Mouse (Mus musculus) retina, adult 2 months (tissue): Measurements from ENCODE around the gene Kynu.

Experiments used
- DNase-seq: peaks from one replicate; pipeline ENCODE4 v3.0.0-alpha.2; 2012; ENCODE audit warnings: low read depth, low spot score

Kynu gene

DNA sequence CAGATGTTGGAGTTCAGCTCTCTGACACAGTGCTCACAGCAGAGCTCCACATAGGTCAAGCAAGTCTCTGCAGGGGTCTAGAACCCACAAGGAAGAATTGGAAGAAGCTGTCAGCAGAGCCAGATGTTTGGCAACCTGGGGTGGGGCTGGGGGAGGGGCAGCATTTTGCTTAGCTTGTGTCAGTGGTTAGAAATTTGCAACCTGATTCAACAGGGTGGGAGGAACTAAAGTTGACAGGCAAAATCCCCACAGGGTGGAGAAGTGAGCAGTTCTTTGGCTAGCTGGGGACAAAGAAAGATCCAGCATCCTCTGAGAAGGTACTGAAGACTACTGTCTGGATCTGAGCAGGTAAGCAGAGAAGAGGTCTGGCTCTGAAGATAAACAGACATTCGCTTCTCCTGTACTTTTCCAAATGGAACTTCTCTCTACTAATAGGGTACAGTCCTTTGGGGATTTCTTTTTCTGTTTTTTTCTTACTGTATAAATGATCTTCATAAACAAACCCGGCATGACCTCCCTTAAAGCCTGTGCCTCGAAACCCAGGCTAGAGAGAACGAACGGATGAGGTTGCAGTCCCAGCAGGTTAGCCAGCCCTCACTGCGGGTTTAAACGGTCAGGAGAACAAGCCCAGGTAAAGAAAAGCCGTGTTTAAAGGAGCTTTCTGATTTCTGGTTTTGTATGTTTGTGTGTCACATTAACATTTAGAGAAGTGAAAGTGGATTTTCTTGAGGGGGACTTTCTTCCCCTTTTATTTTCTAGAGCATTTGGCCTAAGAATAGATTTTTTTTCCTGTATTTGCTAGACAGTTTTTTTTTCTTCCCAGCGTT lies at the start of gene Kynu:
Gene Kynu (plus strand): TSS at position 268 of the 827 bp plus-strand sequence.
- DNase-seq = no peak

DNA sequence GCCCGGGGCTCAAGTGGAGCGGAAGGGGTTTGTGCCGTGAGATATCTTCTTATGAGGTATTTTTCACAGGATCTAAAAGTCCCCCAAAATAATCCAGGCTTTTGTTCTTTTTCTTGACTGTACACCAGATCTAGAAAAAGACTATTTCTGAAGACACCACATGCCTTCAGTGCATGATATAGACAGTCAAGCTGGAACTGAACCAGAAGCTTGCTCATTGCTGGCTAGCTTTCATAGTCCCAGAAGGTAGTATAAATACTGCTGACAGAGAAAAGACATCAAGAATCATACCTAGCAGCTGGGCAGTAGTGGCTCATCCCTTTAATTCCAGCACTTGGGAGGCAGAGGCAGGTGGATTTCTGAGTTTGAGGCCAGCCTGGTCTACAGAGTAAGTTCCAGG lies 48.9 kb upstream of the Kynu start:
- DNase-seq = no peak

DNA sequence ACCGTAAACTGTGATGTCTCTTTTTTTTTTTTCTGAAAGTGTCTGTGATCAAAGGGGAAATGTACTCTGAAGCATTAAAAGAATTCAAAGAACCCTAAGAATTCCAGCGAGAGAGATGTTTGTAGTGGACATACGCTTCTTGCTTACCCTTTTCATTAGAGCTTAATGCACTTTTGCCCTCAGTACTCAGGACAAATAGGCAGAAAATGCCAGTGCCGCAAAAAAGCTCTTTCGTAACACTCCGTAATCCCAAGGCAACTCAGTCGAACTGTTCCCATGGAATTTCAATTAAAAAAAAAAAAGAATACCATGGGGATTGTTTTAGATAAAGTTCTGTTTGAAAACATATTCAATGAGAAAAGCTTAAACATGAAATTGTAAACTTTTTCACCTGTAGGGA lies 41.3 kb upstream of the Kynu start:
- DNase-seq = no peak

DNA sequence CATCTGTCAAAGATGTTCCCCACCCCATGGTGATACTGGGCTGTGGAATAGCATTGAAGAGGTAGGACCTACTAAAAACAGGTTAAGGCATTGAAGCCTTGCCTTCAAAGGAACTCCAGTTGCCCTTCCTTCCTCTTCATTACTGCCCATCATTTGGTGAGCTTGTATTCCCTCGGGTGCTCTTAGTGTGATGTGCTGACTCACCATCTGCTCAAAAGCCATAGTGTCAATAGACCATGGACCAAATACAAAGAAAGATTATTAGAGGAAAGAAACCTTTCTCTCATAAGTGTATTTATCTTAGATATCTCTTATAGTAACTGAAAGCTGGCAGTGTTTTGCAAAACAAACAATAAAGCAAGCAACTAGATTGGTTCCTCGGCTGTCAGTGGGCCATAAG lies 20.7 kb upstream of the Kynu start:
- no peak for DNase-seq

DNA sequence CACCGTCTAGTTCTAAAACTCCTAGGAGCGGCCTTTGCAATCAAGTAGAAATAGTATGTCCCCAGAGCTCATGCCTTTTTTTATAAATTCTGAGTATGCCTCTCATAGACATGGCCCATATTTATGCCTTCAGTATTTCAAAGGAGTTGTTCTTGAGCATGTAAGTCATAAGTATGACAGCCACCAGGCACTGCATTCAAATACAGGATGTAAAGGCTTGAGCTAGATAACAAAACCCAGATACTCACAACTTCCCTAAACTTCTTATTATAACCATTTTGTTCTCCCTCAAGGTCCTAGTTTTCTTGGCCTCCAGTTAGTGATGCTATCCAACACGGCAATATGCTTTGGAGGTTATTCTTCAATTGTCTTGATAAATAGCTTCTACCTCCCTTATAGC lies 12.5 kb upstream of the Kynu start:
- no peak for DNase-seq

DNA sequence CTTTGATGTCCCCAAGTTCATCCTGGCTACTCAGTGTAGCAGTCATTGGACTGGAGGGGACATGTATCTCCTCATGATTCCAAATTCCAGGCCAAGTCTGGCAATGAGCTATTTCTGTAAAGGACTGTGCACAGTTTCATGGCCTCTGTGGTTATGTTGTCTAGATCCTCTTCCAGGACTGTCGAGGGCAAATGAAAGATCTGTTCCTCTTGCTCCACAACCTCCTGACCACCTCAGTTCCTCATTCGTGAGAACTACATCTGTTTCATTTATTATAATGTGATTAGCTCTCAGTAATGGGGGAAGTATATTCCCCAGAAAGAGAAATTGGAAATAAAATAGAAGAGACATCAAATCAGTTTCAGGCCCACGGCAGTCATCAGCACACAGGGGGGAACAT lies 9.5 kb upstream of the Kynu start:
- DNase-seq = no peak

DNA sequence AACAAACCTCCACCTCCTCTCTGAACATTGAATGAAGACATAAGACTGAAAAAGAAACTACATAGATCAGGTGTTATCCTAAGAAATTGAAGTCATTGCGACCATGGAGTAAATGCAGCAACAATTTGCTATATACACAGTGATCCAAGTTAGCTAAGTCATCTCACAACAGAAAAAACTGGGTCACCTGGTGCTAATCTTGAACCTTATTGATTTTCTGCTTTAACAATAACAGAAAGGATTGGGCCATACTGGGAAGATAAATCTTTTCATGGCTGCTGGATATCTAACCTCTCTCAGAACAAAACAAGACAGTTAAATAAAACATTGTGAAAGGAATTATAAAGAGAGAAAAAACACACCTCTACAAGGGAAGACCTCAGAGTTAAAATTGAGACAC lies 8.7 kb upstream of the Kynu start:
- no peak for DNase-seq

DNA sequence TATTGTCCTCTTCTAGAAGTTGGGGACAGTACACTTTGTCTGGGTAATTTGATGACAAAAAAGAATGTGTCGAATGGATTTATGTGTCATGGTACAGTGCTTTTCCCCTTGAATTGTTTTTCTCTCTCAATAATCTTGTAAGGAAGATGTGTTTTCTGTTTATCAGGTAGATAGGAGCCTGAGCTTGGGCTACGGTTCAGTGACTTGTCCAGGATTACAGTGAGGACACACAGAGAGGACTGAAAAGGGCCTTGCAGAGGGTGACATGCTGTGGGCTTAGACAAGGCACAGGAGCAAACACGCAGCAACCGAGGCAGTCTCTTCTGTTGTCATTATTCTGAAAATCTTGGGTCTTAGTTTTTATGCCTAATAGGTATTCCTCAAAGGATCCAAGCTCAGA lies 913 bp upstream of the Kynu start:
- no peak for DNase-seq

DNA sequence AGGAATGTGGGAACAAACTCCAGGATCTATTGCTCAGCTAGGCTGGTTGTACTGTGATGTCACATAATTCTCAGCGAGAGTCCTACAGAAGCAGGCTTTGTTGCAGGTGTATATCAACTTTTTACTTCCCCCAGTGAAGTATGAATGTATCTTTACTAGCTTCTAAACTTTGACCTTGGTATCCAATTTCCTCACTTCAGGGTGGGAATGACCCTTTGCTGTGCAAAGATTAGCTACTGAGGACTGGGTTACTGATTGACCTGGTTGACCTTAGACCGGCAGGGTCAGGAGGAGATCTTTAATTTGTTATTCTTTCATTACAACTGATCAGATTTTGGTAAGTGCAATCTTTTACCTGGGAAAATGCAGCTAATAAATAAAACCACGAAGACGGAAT lies 758 bp downstream of the Kynu start:
- DNase-seq = no peak

DNA sequence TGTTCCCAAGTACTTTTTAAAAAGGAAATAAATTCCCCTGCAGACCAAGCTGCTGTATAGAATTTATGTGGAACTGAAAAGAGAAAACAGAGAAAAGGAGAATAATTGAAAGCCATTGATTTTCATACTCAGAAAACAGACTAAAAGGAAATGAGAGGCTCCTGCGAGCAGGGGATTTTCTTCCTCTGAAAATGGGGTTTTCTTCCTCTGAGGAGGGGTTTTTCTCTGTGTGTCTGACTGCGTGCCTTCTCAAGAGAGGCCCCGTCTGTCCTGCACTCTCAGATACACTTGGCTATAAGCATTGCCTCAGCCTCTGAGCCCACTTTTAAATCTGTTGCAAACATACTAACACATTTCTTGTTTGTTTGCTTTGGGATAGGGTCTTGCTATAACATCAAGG lies 1.9 kb downstream of the Kynu start:
- no peak for DNase-seq

DNA sequence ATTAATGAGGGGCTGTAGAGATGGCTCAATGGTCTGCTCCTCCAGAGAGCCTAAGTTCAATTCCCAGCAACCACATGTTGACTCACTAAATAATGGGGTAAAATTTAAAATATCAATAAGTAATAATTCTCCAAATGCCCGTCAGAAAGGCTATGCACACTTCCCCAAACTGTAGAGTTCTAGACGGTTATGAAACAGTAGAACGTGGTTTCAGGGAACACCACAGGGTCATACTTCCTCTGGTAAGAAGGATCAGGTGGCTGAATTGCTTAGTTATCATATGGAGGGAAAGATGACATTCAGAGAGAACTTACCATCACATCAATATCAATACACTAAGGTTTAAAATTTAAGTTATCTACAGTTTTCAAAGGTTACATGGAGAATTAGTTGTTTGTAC lies 6.1 kb downstream of the Kynu start:
- DNase-seq = no peak

DNA sequence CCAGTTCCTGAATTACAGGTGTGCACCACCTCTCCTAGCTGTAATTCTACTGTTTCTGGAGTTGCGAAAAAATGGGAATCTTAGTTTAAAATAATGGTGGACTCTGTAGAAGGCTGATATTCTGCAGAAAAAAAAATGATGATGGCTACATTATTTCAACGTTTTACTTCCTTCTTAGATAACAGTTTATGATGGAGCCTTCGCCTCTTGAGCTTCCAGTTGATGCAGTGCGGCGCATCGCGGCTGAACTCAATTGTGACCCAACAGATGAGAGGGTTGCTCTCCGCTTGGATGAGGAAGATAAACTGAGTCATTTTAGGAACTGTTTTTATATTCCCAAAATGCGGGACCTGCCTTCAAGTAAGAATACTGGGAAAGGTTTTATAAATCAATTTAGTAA lies 7.7 kb downstream of the Kynu start:
- no peak for DNase-seq

DNA sequence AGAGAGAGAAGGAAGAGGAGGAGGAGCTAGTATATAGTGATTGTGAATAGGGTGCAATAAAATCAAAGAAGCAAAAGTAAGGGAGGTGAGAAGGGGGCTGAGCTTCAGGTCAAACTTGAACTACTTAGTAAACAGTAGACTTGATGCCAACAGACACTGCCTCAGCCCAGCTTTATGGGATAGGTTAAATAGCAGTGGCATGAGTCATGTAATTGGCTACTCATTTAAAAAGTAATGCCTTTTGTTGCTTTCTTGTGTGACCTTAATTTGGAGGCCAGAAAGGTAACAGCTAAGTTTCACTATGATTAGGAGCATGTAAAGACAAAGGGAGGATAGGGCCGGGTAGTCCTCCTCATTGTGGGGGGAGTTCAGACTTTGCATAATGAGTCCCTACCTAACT lies 13.3 kb downstream of the Kynu start:
- DNase-seq = no peak

DNA sequence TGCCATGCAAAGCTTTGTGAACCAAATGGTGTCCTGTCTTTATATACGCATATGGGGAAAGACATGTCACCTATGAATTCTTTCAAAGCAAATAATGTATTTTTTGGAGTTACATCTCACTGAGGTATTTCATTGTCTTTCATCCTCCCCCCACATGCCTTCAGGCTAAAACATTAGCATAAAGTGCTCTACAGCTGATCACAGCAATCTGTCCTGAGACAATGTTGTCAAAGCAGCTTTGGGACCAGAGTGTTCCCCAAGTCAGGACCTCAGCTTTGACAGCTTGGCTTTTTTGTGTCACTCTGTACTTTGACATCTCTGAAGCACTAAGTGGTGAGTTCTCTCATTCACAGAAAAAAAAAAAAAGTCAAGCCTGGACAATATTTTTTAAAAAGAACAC lies 18.4 kb downstream of the Kynu start:
- DNase-seq = no peak

DNA sequence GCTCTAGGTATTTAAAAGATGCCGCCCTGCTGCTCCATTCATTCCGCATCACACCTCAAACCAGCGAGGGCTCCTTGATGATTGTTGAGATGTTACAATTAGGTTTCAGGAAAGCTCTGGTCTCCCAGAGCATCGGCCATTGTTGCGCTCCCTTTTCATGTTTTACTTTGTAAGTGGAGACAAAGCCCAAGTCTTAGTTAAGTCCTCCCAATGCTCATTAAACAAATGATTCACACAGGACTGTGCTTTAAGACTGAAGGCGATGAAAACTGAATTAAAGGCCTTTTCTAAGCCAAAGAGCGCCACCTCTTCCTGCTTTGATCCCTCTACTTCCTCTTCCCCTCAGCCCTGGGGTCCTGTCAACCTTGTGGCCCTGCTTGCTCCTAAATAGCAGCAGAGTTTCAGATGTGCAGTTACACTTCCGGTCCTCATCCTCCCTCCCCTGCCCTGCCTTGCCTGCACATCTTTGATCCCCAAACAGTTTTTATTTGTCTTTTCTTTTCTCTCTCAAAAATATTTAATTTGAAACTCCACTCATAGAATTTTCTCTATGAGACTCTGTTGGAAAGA lies 28.2 kb downstream of the Kynu start:
- no peak for DNase-seq

DNA sequence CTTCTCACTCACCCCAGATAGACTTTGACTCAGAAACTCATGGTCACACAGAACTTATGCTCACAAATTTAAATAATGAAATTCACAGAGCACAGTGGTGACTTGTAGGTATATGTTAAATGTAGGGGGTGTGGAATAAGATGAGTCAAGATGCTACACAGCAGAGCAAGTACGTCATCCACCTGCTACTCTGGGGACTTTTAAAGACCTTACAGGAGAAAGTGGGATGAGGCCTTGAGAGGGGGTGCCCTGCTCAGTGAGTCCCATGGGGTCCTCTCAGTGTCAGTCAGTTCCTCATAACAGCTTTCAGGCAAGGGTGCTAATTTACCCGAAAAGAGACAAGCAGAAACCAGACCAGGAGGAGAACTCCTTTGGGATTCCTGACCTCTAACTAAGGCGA lies 30.4 kb downstream of the Kynu start:
- DNase-seq = no peak

DNA sequence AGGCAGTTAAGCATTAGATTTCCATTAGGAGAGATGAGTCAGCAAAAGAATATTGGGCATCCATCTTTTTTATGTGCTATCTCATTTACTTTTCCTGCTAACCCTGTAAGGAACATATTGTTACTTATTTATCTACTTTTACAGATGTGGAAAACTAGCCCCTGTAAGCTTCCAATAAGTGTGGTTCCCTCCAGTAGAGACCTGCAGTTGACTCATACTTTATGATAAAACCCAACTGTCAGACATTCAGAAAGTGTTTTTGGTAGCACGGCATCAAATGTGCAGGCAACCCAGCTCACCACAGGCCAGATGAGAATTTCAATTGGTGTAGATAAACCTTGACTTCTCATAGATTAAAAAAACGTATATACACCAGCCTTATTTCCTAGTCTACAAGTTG lies 32.7 kb downstream of the Kynu start:
- no peak for DNase-seq

DNA sequence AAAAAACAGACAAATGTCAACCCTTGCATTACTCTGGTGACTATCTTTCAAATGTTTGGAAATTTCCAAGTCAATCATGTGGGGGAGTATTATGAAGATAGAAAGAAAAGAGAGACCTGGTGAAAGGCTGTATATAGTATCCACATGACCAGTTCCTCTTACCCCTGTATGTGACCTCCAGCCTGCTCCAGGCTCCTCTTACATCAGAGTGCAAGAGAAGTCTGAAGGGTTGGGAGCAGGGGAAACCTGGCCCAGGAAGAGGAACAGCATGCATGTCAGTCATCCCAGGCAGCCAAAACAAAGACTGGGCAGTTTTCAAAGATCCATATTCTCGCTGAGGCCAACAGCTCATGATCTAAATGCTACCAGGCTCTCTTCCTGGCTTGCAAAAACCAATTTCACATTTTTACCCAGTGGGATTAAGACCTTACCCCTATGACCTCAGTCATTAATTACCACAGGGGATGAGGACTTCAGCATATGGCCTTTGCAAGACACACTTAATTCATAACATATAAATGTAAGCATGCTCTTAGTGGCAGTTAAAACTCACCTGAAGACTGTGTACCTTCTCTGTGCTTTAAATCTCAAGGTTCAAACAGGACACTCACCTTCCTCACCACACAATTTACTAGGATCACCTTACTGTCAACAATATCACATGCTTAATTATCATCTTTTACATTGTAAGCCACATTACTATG lies 37.0 kb downstream of the Kynu start:
- no peak for DNase-seq

DNA sequence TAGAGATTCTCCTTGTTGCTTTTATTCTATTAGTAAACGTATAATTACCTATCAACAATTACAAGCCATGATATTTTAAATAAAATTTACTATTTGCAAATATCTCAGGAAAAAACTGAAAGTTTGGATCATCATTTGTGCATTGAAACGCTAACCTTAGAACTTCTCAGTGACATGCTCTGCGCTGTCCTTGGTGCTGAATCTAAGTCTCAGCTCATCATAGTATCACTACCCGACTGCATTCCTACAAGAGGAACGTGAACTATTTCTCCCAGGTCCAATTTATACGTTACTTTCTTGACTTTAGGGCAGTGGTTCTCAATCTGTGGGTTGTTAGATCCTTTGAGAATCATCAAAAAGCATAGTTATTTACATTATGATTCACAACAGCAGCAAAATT lies 58.4 kb downstream of the Kynu start:
- DNase-seq = no peak

DNA sequence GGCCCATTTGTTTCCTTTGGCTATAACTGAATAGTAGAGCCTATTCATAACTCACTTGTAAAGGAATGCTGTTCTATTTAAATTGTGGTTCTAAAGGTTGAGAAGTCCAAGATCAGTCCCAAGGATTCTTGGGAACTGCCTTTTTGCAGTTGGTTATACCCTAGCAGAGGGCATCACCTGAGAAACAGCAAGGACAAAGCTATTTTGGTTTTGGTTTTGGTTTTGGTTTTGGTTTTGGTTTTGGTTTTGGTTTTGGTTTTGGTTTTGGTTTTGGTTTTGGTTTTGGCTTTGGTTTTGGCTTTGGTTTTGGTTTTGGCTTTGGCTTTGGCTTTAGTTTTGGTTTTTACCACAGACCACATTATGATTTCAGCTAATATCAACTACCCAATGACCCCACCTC lies 66.0 kb downstream of the Kynu start:
- no peak for DNase-seq

DNA sequence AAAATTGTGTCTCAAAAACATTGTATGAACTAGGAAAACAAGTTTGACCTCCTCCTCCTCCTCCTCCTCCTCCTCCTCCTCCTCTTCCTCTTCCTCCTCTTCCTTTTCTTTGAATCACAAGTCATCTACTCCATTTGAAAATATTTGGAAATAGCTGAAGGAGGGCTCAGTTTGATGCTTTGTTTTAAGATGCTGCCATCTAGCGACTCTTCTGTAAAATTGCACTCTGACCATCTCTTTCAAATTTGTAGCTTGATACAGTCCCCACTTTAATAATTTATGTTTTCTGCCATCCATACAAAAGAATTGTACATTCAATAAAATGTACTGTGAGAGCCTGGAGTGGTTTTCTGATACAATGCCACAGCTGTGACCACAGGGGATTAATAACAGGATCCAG lies 67.7 kb downstream of the Kynu start:
- no peak for DNase-seq

DNA sequence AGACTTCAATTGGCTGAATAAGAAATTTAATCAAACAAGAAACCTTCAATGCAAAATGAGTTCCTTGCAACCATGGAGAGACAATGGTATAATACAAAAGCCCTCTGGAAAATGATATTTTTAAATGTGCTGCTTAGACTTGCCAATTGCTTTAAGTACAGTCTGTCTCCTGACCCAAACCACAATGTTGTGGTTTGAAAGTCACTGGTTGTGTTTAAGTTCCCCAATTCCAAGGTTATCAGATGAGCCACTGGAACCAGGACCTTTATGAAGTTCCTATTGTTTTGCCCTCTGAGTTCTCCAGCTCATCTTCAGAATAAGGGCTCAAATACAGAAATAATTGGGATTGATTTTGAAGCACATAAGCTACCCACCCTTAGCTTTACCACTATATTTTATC lies 76.7 kb downstream of the Kynu start:
- no peak for DNase-seq

DNA sequence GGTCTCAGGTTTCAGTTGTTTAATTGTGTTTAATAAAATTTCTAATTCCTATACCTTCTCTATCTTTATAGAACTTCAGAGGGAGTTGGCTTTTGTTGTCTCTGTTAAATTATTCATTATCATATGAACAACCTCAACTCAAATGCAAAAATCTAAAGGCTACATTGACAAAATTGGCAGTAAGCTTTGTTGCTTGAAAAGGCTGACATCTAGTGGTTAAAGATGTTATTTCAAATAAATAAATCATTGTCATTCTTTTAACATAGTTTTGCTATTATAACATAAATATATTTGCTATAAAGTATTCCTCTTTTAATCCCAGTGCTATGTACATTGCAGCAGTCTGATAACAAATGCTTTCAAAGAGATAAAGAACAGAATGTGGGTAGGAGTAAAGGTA lies 81.4 kb downstream of the Kynu start:
- no peak for DNase-seq
